Mouse (Mus musculus) lung, embryonic 14.5 days (tissue): ENCODE measurements at regions not wholly inside any gene's neighbourhood (a gene's known extent, or its start where the extent isn't known, plus 50 kb on each side); places are given as distances from the start of the nearest gene placed in this dataset.

Experiments used
- ATAC-seq: fragments of 200-750 bp; cut with Nextera tagmentation; 2 replicates; pipeline ENCODE4 v1.8.0; 2017; ENCODE audit warnings: mild to moderate bottlenecking, moderate TSS enrichment, moderate library complexity; ENCODE audit not compliant: insufficient read depth
- DNase-seq: peaks from one replicate; pipeline ENCODE4 v3.0.0-alpha.2; 2015
- H3K27ac ChIP-seq: fragments of 300-500 bp; sonication (generic); 2 replicates; pipeline ENCODE4 v1.5.1; 2014; ENCODE audit warnings: low read depth, mild to moderate bottlenecking, moderate library complexity
- H3K27me3 ChIP-seq: fragments of 300-500 bp; sonication (generic); 2 replicates; pipeline ENCODE4 v1.6.1; 2014; ENCODE audit warnings: low read length, control low read depth; ENCODE audit not compliant: insufficient read depth
- H3K36me3 ChIP-seq: fragments of 300-500 bp; sonication (generic); 2 replicates; pipeline ENCODE4 v1.6.1; 2014; ENCODE audit warnings: control low read depth; ENCODE audit not compliant: insufficient read depth
- H3K4me1 ChIP-seq: fragments of 300-500 bp; sonication (generic); 2 replicates; pipeline ENCODE4 v1.6.1; 2014; ENCODE audit warnings: antibody characterized with exemption, control low read depth; ENCODE audit not compliant: insufficient read depth
- H3K4me2 ChIP-seq: fragments of 300-500 bp; sonication (generic); 2 replicates; pipeline ENCODE4 v1.6.1; 2014; ENCODE audit warnings: mild to moderate bottlenecking
- H3K4me3 ChIP-seq: fragments of 300-500 bp; sonication (generic); 2 replicates; pipeline ENCODE4 v1.5.1; 2014; ENCODE audit warnings: low read depth, low read length
- H3K9ac ChIP-seq: fragments of 300-500 bp; sonication (generic); 2 replicates; pipeline ENCODE4 v1.6.1; 2014
- H3K9me3 ChIP-seq: fragments of 300-500 bp; sonication (generic); 2 replicates; pipeline ENCODE4 v1.6.1; 2016; ENCODE audit warnings: low read depth, low read length, control low read depth
- CTCF ChIP-seq: IDR thresholded peaks from 2 replicates; pipeline ENCODE4 v1.5.1; 2016; ENCODE audit warnings: antibody characterized with exemption, low read depth
- WGBS: fragments of 180-500 bp; shearing (Covaris S2); extraction: QIAGEN DNeasy Blood & Tissue Kit; methylation state at CpG from one replicate; pipeline ENCODE4 v1.1.7; 2014; 5-methylcytosine and 5-hydroxymethylcytosine counted together

GRCm38 (mm10) chr13:58495390-58496073 is 92.4 kb upstream of the Hnrnpk start:
- 53% methylated on average over 12 of the region's 12 CpGs for WGBS
- TF ChIP-seq CTCF, result no peak
- no peak overlapping the region for H3K9ac ChIP-seq
- no peak for ATAC-seq
- H3K27me3 ChIP-seq, result no peaks in the 10 kb centered on the region
- no peaks in the 10 kb centered on the region for H3K9me3 ChIP-seq
- no peaks in the 10 kb centered on the region for H3K36me3 ChIP-seq
- H3K4me3 ChIP-seq, result no peak overlapping the region
- H3K4me2 ChIP-seq, result no peak overlapping the region
- H3K4me1 ChIP-seq, result no peaks in the 10 kb centered on the region
- DNase-seq, result no peak
- peak overlapping the region; percentile 30; the same call in 1 of the 2 replicates for H3K27ac ChIP-seq

DNA sequence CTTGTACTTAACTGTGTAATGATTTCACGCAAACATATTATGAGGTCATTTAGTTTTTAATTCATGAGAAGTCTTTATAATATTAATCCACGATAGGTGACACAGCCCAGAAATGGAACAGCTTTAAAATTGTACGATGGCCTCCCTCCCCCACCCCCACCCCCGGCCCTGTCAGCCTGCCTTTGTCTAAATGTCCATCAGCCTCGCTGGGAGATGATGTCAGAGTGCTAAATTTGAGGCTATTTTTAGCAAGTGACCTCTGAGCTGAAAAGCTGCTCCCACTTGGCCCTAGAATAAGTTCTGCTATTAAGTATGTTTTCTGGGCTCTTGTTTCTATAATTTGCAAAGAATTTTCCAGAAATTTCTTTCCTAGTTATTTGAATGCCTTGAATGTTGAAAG is 91.6 kb upstream of the Hnrnpk start:
- 45% methylated on average over 5 of the region's 5 CpGs for WGBS
- no peak overlapping the region for H3K27ac ChIP-seq
- H3K4me3 ChIP-seq, result no peak overlapping the region
- no peaks in the 10 kb centered on the region for H3K9me3 ChIP-seq
- no peaks in the 10 kb centered on the region for H3K36me3 ChIP-seq
- no peak for TF ChIP-seq CTCF
- no peak overlapping the region for H3K4me2 ChIP-seq
- no peaks in the 10 kb centered on the region for H3K4me1 ChIP-seq
- ATAC-seq (no peak), DNase-seq (no peak)
- H3K27me3 ChIP-seq, result no peaks in the 10 kb centered on the region
- H3K9ac ChIP-seq, result no peak overlapping the region

DNA sequence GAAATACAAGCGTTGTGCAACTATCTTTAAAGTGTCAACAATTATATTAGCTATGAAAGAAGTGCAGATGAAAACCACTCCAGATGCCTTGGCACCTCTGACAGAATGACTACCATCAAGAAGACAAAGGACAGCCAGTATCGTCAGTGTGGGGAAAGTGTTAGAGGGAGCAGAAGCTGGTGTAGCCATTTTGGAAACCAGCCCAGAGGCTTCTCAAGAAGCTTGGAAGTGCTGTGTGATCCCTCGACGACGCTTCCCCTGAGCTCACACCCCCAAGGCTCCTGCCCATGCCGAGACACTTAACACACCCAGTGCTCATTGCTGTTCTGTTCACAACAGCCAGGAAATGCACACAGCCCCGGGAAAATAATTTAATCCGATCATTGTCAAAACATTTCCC is 87.7 kb upstream of the Hnrnpk start:
- no peak overlapping the region for H3K27ac ChIP-seq
- H3K9ac ChIP-seq, result no peak overlapping the region
- H3K4me1 ChIP-seq, result no peaks in the 10 kb centered on the region
- no peak overlapping the region for H3K4me2 ChIP-seq
- DNase-seq, result peak; percentile 72
- ATAC-seq, result peak; percentile 24; the same call in 1 of the 2 replicates
- H3K36me3 ChIP-seq, result no peaks in the 10 kb centered on the region
- H3K9me3 ChIP-seq, result no peaks in the 10 kb centered on the region
- TF ChIP-seq CTCF, result no peak
- no peaks in the 10 kb centered on the region for H3K27me3 ChIP-seq
- H3K4me3 ChIP-seq, result no peak overlapping the region
- WGBS, result 36% methylated on average over 8 of the region's 8 CpGs

DNA sequence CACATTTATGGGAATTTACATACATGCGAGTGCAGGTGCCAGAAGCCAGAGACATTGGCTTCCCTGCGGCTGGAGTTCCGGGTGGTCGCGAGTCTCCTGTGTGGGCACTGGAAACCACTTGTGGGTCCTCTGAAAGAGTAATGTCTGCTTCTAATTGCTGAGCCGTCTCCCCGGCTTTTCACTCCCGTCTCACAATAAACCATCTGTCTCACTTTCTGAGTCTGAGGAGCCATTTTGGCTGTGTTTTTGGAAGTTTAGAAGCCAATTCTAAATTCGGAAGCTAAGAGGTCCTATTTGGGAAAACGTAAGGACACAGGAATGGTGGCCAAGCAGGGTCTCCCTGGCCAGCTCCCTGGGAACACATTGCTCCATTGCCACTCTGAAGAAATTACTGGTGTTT is 81.9 kb upstream of the Hnrnpk start:
- 78% methylated on average over 10 of the region's 10 CpGs for WGBS
- H3K9me3 ChIP-seq, result no peaks in the 10 kb centered on the region
- H3K9ac ChIP-seq, result no peak overlapping the region
- no peaks in the 10 kb centered on the region for H3K36me3 ChIP-seq
- H3K27me3 ChIP-seq, result no peaks in the 10 kb centered on the region
- H3K4me3 ChIP-seq, result no peak overlapping the region
- DNase-seq (no peak), ATAC-seq (no peak)
- no peaks in the 10 kb centered on the region for H3K4me1 ChIP-seq
- H3K27ac ChIP-seq, result no peak overlapping the region
- no peak for TF ChIP-seq CTCF
- H3K4me2 ChIP-seq, result no peak overlapping the region

- Histone ChIP-seq H3K27me3 (no peaks in the 10 kb centered on the region), H3K4me1 (no peaks in the 10 kb centered on the region), H3K27ac (no peak overlapping the region), H3K9me3 (no peaks in the 10 kb centered on the region), H3K4me2 (no peak overlapping the region), H3K9ac (no peak overlapping the region), H3K4me3 (no peak overlapping the region), H3K36me3 (no peaks in the 10 kb centered on the region)
- ATAC-seq (no peak), DNase-seq (no peak)
- 57% methylated on average over 9 of the region's 9 CpGs for WGBS
- no peak for TF ChIP-seq CTCF
Measured at GRCm38 (mm10) chr13:58482701-58483100, 79.6 kb upstream of the Hnrnpk start.

- Histone ChIP-seq H3K9ac (no peak overlapping the region), H3K9me3 (no peaks in the 10 kb centered on the region), H3K4me3 (no peak overlapping the region), H3K27ac (no peak overlapping the region), H3K4me2 (no peak overlapping the region), H3K27me3 (no peaks in the 10 kb centered on the region), H3K36me3 (no peaks in the 10 kb centered on the region), H3K4me1 (no peaks in the 10 kb centered on the region)
- DNase-seq (no peak), ATAC-seq (no peak)
- 76% methylated on average over 10 of the region's 10 CpGs for WGBS
- TF ChIP-seq CTCF, result no peak
Measured at GRCm38 (mm10) chr13:58480928-58481598, 77.9 kb upstream of the Hnrnpk start.

- Histone ChIP-seq H3K4me1 (no peaks in the 10 kb centered on the region), H3K9ac (no peak overlapping the region), H3K4me2 (no peak overlapping the region), H3K36me3 (no peaks in the 10 kb centered on the region), H3K9me3 (no peaks in the 10 kb centered on the region), H3K27ac (no peak overlapping the region), H3K27me3 (no peaks in the 10 kb centered on the region), H3K4me3 (no peak overlapping the region)
- DNase-seq, result no peak
- ATAC-seq, result no peak
- 85% methylated on average over 8 of the region's 8 CpGs for WGBS
- TF ChIP-seq CTCF, result no peak
Measured at GRCm38 (mm10) chr13:58480388-58480927, 77.3 kb upstream of the Hnrnpk start.
